Mouse (Mus musculus) hindbrain, embryonic 11.5 days (tissue): ENCODE measurements around the gene Cabp7. TPM values are rescaled to one million over a fixed set of nuclear protein-coding genes. Genes with fewer than 3 reads are reported as not detected.
A peak's percentile ranks its signal among the peaks of the same experiment; 100 is the strongest.
"Not testable (repeated sequence)": the region's sequence is repeated elsewhere in the genome, so short reads cannot be mapped to it uniquely, and the experiment has no call there.

ENCODE experiments used
- ATAC-seq: fragments of 200-750 bp; cut with Nextera tagmentation; 2 replicates; pipeline ENCODE4 v1.8.0; 2017; ENCODE audit warnings: mild to moderate bottlenecking, moderate TSS enrichment, moderate library complexity; ENCODE audit not compliant: low FRiP score
- DNase-seq: peaks from one replicate; pipeline ENCODE4 v3.0.0-alpha.2; 2015; ENCODE audit warnings: low spot score
- H3K27ac ChIP-seq: fragments of 300-500 bp; sonication (generic); 2 replicates; pipeline ENCODE4 v1.5.1; 2014; ENCODE audit warnings: mild to moderate bottlenecking, low read depth, low read length
- H3K27me3 ChIP-seq: fragments of 300-500 bp; sonication (generic); 2 replicates; pipeline ENCODE4 v1.6.1; 2014; ENCODE audit warnings: mild to moderate bottlenecking, low read length, moderate library complexity, mixed read lengths; ENCODE audit not compliant: control insufficient read depth, insufficient read depth
- H3K36me3 ChIP-seq: fragments of 300-500 bp; sonication (generic); 2 replicates; pipeline ENCODE4 v1.6.1; 2014; ENCODE audit warnings: mild to moderate bottlenecking, low read length, moderate library complexity, mixed read lengths; ENCODE audit not compliant: control insufficient read depth, insufficient read depth
- H3K4me1 ChIP-seq: fragments of 300-500 bp; sonication (generic); replicated peaks from 2 replicates; pipeline ENCODE4 v1.6.1; 2014; ENCODE audit warnings: low read length, mixed read lengths; ENCODE audit not compliant: control insufficient read depth, insufficient read depth
- H3K4me2 ChIP-seq: fragments of 300-500 bp; sonication (generic); replicated peaks from 2 replicates; pipeline ENCODE4 v1.6.1; 2014; ENCODE audit warnings: mild to moderate bottlenecking, low read depth, low read length
- H3K4me3 ChIP-seq: fragments of 300-500 bp; sonication (generic); 2 replicates; pipeline ENCODE4 v1.5.1; 2014; ENCODE audit warnings: low read depth, low read length
- H3K9ac ChIP-seq: fragments of 300-500 bp; sonication (generic); 2 replicates; pipeline ENCODE4 v1.6.1; 2014; ENCODE audit warnings: low read depth, low read length
- H3K9me3 ChIP-seq: fragments of 300-500 bp; sonication (generic); 2 replicates; pipeline ENCODE4 v1.6.1; 2016; ENCODE audit warnings: low read length; ENCODE audit not compliant: control insufficient read depth
- WGBS: fragments of 180-500 bp; shearing (Covaris S2); extraction: QIAGEN DNeasy Blood & Tissue Kit; methylation state at CpG from one replicate; pipeline ENCODE4 v1.1.7; 2014; 5-methylcytosine and 5-hydroxymethylcytosine counted together
- polyA plus RNA-seq: library from polyadenylated mRNA; unstranded; fragments of >200 nt; fragmentation: Nextera tagmentation; extraction: Ambion mirVana; gene quantifications from 2 replicates; pipeline ENCODE4 v1.2.1, GENCODE M21; 2014

The Cabp7 gene
- polyA plus RNA-seq, 1 experiment from 2014 or later = 0.90 TPM

- not testable (repeated sequence) for DNase-seq, H3K27ac ChIP-seq, H3K9ac ChIP-seq, ATAC-seq, H3K4me2 ChIP-seq, H3K27me3 ChIP-seq, H3K9me3 ChIP-seq, H3K4me1 ChIP-seq, H3K36me3 ChIP-seq, H3K4me3 ChIP-seq
- 86% methylated on average over 4 of the region's 4 CpGs for WGBS
Observed at GRCm38 (mm10) chr11:4710188-4710587, 36.4 kb downstream of the Cabp7 start.

GRCm38 (mm10) chr11:4705178-4705577 is 41.4 kb downstream of the Cabp7 start:
- no peak for ATAC-seq
- H3K27me3 ChIP-seq = no peaks in the 10 kb centered on the region
- WGBS = 5% methylated on average over 4 of the region's 4 CpGs
- peak overlapping the region; percentile 77 for H3K4me3 ChIP-seq
- peak overlapping the region; percentile 81 for H3K4me2 ChIP-seq
- DNase-seq = no peak
- H3K36me3 ChIP-seq = 0 out of 2 replicates have a peak, but pooled peaks cover 2% of the 10 kb centered on the region
- H3K9ac ChIP-seq = peak overlapping the region; percentile 54
- H3K27ac ChIP-seq = no peak overlapping the region
- H3K4me1 ChIP-seq = 0 out of 2 replicates have a peak, but pooled peaks cover 4% of the 10 kb centered on the region
- no peaks in the 10 kb centered on the region for H3K9me3 ChIP-seq

- H3K4me2 ChIP-seq = peak within 1 kb of the TSS; percentile 81
- H3K36me3 ChIP-seq = 0 out of 2 replicates have a peak, but pooled peaks cover 2% of the 10 kb centered on the region
- under 1% methylated on average over 47 of the region's 47 CpGs for WGBS
- peak; percentile 98 for ATAC-seq
- 0 out of 2 replicates have a peak, but pooled peaks cover 4% of the 10 kb centered on the region for H3K4me1 ChIP-seq
- no peak within 1 kb of the TSS for H3K27ac ChIP-seq
- H3K27me3 ChIP-seq = no peaks in the 10 kb centered on the region
- no peaks in the 10 kb centered on the region for H3K9me3 ChIP-seq
- peak within 1 kb of the TSS; percentile 77 for H3K4me3 ChIP-seq
- DNase-seq = peak; percentile 94
- peak within 1 kb of the TSS; percentile 82 for H3K9ac ChIP-seq
Observed at GRCm38 (mm10) chr11:4704072-4704964, 42.3 kb downstream of the Cabp7 start, which contains the start of the genes Uqcr10 and Zmat5. Uqcr10 (minus strand) TSS chr11:4704342. Zmat5 (plus strand) TSS chr11:4704678.

GRCm38 (mm10) chr11:4703688-4704071 is 42.9 kb downstream of the Cabp7 start:
- ATAC-seq = no peak
- WGBS = 7% methylated on average over 12 of the region's 12 CpGs

GRCm38 (mm10) chr11:4700726-4701125 is 45.9 kb downstream of the Cabp7 start:
- H3K4me1 ChIP-seq = 0 out of 2 replicates have a peak, but pooled peaks cover 4% of the 10 kb centered on the region
- no peak overlapping the region for H3K9ac ChIP-seq
- no peak overlapping the region for H3K4me2 ChIP-seq
- no peaks in the 10 kb centered on the region for H3K27me3 ChIP-seq
- no peak overlapping the region for H3K27ac ChIP-seq
- WGBS = 91% methylated on average over 8 of the region's 8 CpGs
- H3K4me3 ChIP-seq = no peak overlapping the region
- ATAC-seq (no peak), DNase-seq (no peak)
- H3K9me3 ChIP-seq = no peaks in the 10 kb centered on the region
- 0 out of 2 replicates have a peak, but pooled peaks cover 2% of the 10 kb centered on the region for H3K36me3 ChIP-seq

More at GRCm38 (mm10) chr11:4703688-4704071, 42.9 kb downstream of the Cabp7 start:
- H3K4me2 ChIP-seq = peak overlapping the region; percentile 81
- DNase-seq = no peak
- peak overlapping the region; percentile 77 for H3K4me3 ChIP-seq
- H3K36me3 ChIP-seq = 0 out of 2 replicates have a peak, but pooled peaks cover 2% of the 10 kb centered on the region
- H3K27ac ChIP-seq = no peak overlapping the region
- peak overlapping the region; percentile 82 for H3K9ac ChIP-seq
- H3K9me3 ChIP-seq = no peaks in the 10 kb centered on the region
- H3K4me1 ChIP-seq = 0 out of 2 replicates have a peak, but pooled peaks cover 4% of the 10 kb centered on the region
- no peaks in the 10 kb centered on the region for H3K27me3 ChIP-seq

GRCm38 (mm10) chr11:4697043-4697983 is 49.3 kb downstream of the Cabp7 start:
- ATAC-seq (no peak), DNase-seq (no peak)
- 0 out of 2 replicates have a peak, but pooled peaks cover 2% of the 10 kb centered on the region for H3K36me3 ChIP-seq
- 64% methylated on average over 7 of the region's 7 CpGs for WGBS
- no peak overlapping the region for H3K9ac ChIP-seq
- H3K4me1 ChIP-seq = no peaks in the 10 kb centered on the region
- H3K27me3 ChIP-seq = no peaks in the 10 kb centered on the region
- no peak overlapping the region for H3K27ac ChIP-seq
- no peak overlapping the region for H3K4me3 ChIP-seq
- H3K4me2 ChIP-seq = no peak overlapping the region
- no peaks in the 10 kb centered on the region for H3K9me3 ChIP-seq

- Histone ChIP-seq H3K4me2 (no peak overlapping the region), H3K4me3 (no peak overlapping the region), H3K27me3 (no peaks in the 10 kb centered on the region), H3K27ac (no peak overlapping the region), H3K36me3 (no peaks in the 10 kb centered on the region), H3K9me3 (no peaks in the 10 kb centered on the region), H3K4me1 (no peaks in the 10 kb centered on the region), H3K9ac (no peak overlapping the region)
- DNase-seq (no peak), ATAC-seq (no peak)
- 92% methylated on average over 11 of the region's 11 CpGs for WGBS
Observed at GRCm38 (mm10) chr11:4692162-4692561, 54.4 kb downstream of the Cabp7 start.

- H3K4me2 ChIP-seq = no peak overlapping the region
- no peak for DNase-seq
- no peaks in the 10 kb centered on the region for H3K36me3 ChIP-seq
- no peak overlapping the region for H3K27ac ChIP-seq
- H3K27me3 ChIP-seq = no peaks in the 10 kb centered on the region
- H3K9me3 ChIP-seq = no peaks in the 10 kb centered on the region
- no peak overlapping the region for H3K9ac ChIP-seq
- WGBS = 60% methylated on average over 10 of the region's 10 CpGs
- ATAC-seq = no peak
- no peaks in the 10 kb centered on the region for H3K4me1 ChIP-seq
- no peak overlapping the region for H3K4me3 ChIP-seq
Observed at GRCm38 (mm10) chr11:4691213-4691612, 55.4 kb downstream of the Cabp7 start.
